Mouse (Mus musculus) cerebellum, postnatal 14 days (tissue): ENCODE results near the gene Rpl18a.

ENCODE experiments used
- DNase-seq, 2 experiments: peaks; one replicate each; pipeline ENCODE4 v3.0.0; 2021; ENCODE audit warnings: mixed read lengths in 2 of 2

Rpl18a gene

GRCm38 (mm10) chr8:70902211-70902610 lies 5.0 kb upstream of the Rpl18a start:
- peak in 1 of 2 experiments; percentile 27 for DNase-seq

GRCm38 (mm10) chr8:70900872-70901387 lies 3.7 kb upstream of the Rpl18a start:
- DNase-seq = peak in 1 of 2 experiments; percentile 20

GRCm38 (mm10) chr8:70899226-70899625 lies 2.0 kb upstream of the Rpl18a start:
- DNase-seq = no peak

GRCm38 (mm10) chr8:70898661-70899198 lies 1.5 kb upstream of the Rpl18a start:
- peak in 1 of 2 experiments; percentile 37 for DNase-seq

- DNase-seq = peak; percentile 95 to 96
Measured at GRCm38 (mm10) chr8:70897681-70898413, 635 bp upstream of the Rpl18a start.

- DNase-seq = peak in 1 of 2 experiments; percentile 25
Measured at GRCm38 (mm10) chr8:70896316-70897020, 744 bp downstream of the Rpl18a start.

- DNase-seq = peak in 1 of 2 experiments; percentile 24
Measured at GRCm38 (mm10) chr8:70895571-70896259, 1.5 kb downstream of the Rpl18a start.

GRCm38 (mm10) chr8:70894771-70895545 lies 2.3 kb downstream of the Rpl18a start:
- no peak for DNase-seq

- DNase-seq = no peak
Measured at GRCm38 (mm10) chr8:70894385-70894720, 2.9 kb downstream of the Rpl18a start.

GRCm38 (mm10) chr8:70893656-70894384 lies 3.4 kb downstream of the Rpl18a start:
- peak; percentile 75 to 87 for DNase-seq

GRCm38 (mm10) chr8:70892896-70893655 lies 4.1 kb downstream of the Rpl18a start:
- peak in 1 of 2 experiments; percentile 14 for DNase-seq

GRCm38 (mm10) chr8:70892022-70892895 lies 5.0 kb downstream of the Rpl18a start, which contains the start of gene Slc5a5:
Gene Slc5a5, minus strand, starts transcription at chr8:70892757.
- DNase-seq = peak in 1 of 2 experiments; percentile 39

GRCm38 (mm10) chr8:70891356-70891755 lies 5.9 kb downstream of the Rpl18a start:
- DNase-seq = peak in 1 of 2 experiments; percentile 37

- DNase-seq = no peak
Measured at GRCm38 (mm10) chr8:70890656-70891055, 6.6 kb downstream of the Rpl18a start.

- DNase-seq = no peak
Measured at GRCm38 (mm10) chr8:70887669-70888068, 9.5 kb downstream of the Rpl18a start.

GRCm38 (mm10) chr8:70885612-70886011 lies 11.6 kb downstream of the Rpl18a start:
- DNase-seq = no peak

GRCm38 (mm10) chr8:70884683-70885082 lies 12.5 kb downstream of the Rpl18a start:
- DNase-seq = no peak

- DNase-seq = peak; percentile 69 to 70
Measured at GRCm38 (mm10) chr8:70884186-70884585, 13.0 kb downstream of the Rpl18a start.

GRCm38 (mm10) chr8:70880546-70880945 lies 16.7 kb downstream of the Rpl18a start:
- peak in 1 of 2 experiments; percentile 62 for DNase-seq
